Mouse (Mus musculus) left cerebral cortex, postnatal 25 days (tissue): ENCODE data around the gene Phf13. TPM values are rescaled to one million over a fixed set of nuclear protein-coding genes. Genes with fewer than 3 reads are reported as not detected.

Experiments
- DNase-seq, 2 experiments: peaks; one replicate each; pipeline ENCODE4 v3.0.0; 2022; ENCODE audit warnings: low spot score in 2 of 2, mixed read lengths in 1 of 2
- intact Hi-C: fragments of 180-260 bp; cut with DNase I; formaldehyde crosslinking; loops from one replicate; pipeline ENCODE4 v1.15.1; 2025
- total RNA-seq, 2 experiments: library from RNA; stranded (reverse); gene quantifications; 2 replicates each; pipeline ENCODE4 v1.2.3; 2021

Phf13 gene
- total RNA-seq, 2 experiments from 2014 or later: 13.1 to 13.9 TPM

DNA sequence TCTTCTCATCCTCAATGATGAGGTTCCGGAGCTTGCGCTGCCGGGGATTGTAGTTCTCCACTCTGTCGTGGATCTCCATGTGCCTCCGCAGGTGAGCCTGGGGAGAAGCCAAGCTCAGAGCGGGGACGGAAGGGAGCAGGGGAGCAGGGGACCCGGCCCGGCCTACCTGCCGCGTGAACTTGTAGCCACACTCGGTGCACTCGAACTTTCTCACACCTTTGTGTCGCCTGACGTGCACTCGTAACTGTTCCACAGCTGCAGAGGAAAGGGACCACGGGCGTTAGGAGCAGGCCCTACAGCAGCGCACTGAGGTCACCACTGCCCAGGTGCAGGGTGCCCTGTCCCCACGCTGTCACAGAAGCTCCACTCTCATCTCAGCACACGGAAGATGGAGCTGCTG is 24.0 kb upstream of the Phf13 start:
- intact Hi-C loops: no loop called here
- DNase-seq: no peak

DNA sequence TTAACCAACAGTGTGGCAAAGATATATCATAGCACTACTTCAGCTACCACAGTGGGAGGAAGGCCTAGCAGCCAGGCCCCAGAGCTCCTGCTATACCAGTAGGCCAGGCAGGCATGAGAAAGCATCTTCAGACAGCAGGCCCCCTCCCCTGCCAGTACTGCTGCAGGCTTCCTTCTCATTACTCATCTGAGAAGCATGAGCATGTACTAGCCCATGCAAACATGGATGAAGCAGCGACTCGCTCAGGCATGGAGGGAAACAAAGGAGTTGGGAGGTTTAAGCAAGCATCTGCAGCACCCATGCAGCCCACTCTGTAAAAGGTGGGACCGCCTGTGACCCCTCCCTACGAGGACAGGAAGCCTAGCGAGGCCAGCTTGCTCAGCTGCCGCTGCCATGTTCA is 23.0 kb upstream of the Phf13 start:
- intact Hi-C loops: no loop called here
- no peak for DNase-seq

GRCm38 (mm10) chr4:152013036-152013813 is 17.2 kb upstream of the Phf13 start:
- intact Hi-C loops: no loop called here
- DNase-seq: no peak

GRCm38 (mm10) chr4:152012109-152012508 is 16.1 kb upstream of the Phf13 start:
- no peak for DNase-seq
- intact Hi-C loops: no loop called here

DNA sequence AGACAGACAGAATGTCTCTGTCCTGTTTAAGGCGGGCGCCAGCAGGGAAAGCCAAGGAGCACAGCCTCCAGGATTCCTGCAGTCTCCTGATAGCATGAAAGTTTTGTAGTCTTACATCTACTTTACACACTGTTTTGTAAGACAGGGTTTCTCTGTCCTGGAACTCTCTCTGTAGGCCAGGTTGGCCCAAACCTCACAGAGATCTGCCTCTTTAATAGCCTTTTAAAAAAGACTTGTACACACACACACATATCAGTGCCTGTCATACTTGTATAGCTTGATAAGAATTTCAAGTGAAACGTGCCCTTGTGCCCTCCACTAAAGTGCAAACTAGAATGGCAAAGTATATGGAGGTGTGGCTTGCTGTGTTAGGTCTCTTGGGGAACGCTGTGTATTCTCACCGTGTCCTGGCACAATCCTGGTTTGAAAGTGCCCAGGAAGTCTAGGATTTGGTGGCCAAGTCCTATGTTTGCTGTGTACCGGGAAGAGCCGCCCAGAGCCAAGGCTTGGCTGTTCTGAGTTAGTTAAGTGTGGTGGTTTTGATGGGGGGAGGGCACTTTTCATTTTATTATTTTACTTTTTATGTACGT is 15.2 kb upstream of the Phf13 start:
- intact Hi-C loops: loop anchor here (2.0 kb wide), 1 partner anchor 22 kb away; the partner anchor contains the start of gene Thap3
- DNase-seq: no peak

- intact Hi-C loops: loop anchor here (2.0 kb wide), 1 partner anchor 22 kb away; the partner anchor contains the start of gene Thap3
- no peak for DNase-seq
Observed at GRCm38 (mm10) chr4:152010707-152011134, 14.7 kb upstream of the Phf13 start.

- peak in 1 of 2 experiments; percentile 47 for DNase-seq
- intact Hi-C loops: loop anchor here (2.0 kb wide), 1 partner anchor 21 kb away; the partner anchor contains the start of gene Thap3
Observed at GRCm38 (mm10) chr4:152010091-152010706, 14.1 kb upstream of the Phf13 start.

- intact Hi-C loops: loop anchor here (2.0 kb wide), 2 partner anchors 17 to 21 kb away; partner anchors contain the start of genes Thap3 and Zbtb48
- DNase-seq: peak; percentile 88 to 89
Observed at GRCm38 (mm10) chr4:152009076-152010051, 13.3 kb upstream of the Phf13 start.

DNA sequence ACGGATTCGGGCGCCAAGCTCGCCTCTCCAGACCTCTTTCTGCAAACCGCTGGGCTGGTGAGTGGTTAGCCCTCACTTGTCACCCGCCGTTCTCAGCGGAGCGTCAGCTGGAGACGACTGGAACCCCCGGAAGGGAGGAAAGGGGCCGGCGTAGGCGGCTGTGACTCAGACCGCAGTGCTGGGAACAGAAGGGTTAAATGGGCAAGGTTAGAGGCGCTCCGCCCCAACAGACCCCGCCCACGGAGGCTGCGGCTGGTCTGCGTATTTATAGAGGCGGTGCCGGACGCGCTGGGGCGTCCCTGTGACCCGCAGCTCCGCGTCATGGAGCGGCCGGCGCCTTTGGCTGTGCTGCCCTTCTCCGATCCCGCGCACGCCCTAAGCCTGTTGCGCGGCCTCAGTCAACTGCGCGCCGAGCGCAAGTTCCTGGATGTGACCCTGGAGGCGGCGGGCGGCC is 12.6 kb upstream of the Phf13 start, which contains the start of gene Klhl21:
Klhl21 (plus strand) TSS at position 182 of the 454 bp plus-strand sequence.
- peak; percentile 94 to 95 for DNase-seq
- intact Hi-C loops: loop anchor here (1.0 to 2.0 kb wide), 3 partner anchors 12 to 80 kb away; partner anchors contain the start of genes Phf13 and Zbtb48

GRCm38 (mm10) chr4:152008148-152008500 is 12.1 kb upstream of the Phf13 start:
- intact Hi-C loops: loop anchor here (1.0 to 2.0 kb wide), 3 partner anchors 12 to 80 kb away; partner anchors contain the start of genes Phf13 and Zbtb48

DNA sequence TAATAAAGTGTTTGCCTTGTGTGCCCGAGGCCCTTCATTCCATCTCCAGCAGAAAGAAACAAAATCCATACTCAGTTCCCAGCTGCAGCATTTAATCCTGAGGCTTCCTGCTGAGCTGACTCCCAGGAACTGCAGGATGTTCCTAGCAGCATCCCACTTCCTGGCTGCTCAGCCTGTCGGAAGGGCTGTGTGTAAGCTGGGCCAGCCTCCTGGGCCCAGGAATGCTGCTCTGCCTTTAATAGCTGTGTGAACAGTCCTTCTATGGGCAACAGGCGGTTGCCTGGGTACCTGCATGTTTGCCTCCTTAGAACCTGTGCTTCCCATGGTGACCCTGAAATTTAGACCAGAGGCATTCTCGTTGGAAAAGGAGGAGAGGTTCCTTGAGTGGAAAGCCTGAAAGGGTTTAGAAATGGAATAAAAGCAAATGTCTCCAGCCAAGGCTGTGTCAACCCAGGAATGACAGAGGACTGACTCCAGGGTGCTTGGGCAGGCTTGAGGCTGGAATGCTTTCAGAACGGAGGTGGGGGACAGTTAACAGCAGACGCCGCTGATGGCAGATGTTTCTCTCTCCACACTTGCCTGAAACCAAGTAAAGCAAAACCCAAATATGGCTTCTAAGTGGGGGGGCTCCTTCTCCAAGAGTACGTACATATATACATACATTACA is 11.6 kb upstream of the Phf13 start:
- intact Hi-C loops: loop anchor here (1.0 to 2.0 kb wide), 3 partner anchors 11 to 81 kb away; partner anchors contain the start of genes Phf13 and Zbtb48
- peak; percentile 30 to 62 for DNase-seq

More at GRCm38 (mm10) chr4:152008148-152008500, 12.1 kb upstream of the Phf13 start:
- no peak for DNase-seq

DNA sequence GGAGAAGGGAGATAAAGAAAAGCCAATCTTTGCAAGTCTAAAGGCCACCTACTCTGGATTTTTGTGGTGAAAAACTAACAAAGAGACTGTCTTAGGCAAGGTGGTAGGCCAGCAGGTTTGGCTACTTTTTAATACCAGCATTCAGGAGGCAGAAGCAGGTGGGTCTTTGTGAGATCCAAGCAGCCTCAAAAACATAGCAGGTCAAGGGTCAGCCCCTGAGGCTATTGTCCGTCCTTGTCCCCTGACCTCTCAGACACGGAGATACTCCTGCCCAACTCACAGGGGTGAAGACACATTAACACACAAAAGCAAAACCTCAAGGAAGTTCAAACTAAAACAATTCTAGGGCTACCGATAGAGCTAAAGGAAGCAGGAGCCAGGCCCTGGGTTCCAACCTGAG is 10.8 kb upstream of the Phf13 start:
- DNase-seq: no peak
- intact Hi-C loops: no loop called here

DNA sequence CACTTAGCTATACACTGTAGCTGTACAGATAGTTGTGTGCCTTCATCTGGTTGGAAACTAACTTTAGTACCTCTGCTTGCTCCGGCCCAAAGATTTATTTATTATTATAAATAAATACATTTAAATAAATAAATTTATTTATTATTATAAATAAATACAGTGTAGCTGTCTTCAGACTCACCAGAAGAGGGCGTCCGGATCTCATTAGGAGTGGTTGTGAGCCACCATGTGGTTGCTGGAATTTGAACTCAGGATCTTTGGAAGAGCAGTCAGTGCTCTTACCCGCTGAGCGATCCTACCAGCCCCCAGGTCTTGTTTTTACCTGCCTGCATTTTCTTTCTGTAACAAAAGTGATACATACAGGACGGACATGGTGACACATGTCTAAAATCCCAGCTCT is 10.1 kb upstream of the Phf13 start:
- DNase-seq: no peak
- intact Hi-C loops: no loop called here

- intact Hi-C loops: no loop called here
- DNase-seq: no peak
Observed at GRCm38 (mm10) chr4:152002063-152002462, 6.0 kb upstream of the Phf13 start.

DNA sequence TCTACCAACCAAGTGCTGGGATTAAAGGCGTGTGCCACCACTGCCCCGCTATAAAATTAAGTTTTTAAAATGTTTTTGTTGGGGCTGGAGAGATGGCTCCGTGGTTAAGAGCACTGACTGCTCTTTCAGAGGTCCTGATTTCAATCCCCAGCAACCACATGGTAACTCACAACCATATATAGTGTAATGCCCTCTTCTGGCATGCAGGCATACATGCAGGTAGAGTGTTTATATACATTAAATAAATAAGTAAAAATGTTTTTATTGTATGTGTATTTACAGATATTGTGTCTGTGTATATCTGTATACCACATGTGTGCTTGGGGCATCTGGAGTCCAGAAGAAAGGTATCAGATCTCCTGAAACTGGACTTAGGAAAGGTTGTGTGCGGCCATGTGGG is 5.3 kb upstream of the Phf13 start:
- no peak for DNase-seq
- intact Hi-C loops: no loop called here

DNA sequence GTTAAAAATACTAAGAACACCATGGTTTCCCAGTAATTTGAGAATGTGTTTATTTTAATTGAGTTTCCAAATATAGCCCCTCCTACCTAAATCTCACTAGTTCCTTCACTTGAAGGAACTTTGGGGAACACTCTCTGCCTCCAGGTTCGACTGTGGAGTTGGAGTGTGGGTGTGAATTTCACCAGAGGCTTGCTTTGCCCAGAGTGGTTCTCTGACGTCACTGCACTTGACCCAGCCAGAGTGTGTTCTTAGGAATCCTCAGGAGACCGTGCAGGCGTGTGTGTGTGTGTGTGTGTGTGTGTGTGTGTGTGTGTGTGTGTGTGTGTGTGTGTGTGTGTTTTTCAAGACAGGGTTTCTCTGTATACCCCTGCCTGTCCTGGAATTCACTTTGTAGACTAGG is 4.8 kb upstream of the Phf13 start:
- peak in 1 of 2 experiments; percentile 66 for DNase-seq
- intact Hi-C loops: no loop called here

DNA sequence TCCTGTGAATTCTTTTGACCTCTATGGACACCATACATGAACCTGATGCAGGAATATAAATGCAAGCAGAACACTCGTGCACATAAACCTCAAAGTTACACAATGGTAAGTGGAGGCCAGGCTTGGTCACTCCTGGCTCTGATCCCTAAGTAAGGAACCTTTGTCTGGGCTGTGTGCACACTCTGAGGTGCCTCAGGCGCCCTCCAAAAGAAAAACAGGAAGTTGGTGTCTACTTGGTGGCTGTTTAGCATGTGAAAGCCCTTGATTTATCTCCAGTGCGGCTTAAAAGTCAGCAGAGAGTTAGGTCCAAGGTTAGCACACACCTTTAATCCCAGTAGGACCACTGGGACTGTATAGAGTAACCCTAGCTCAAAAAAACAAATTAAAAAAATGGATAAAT is 3.4 kb upstream of the Phf13 start:
- intact Hi-C loops: no loop called here
- no peak for DNase-seq

GRCm38 (mm10) chr4:151997701-151998100 is 1.6 kb upstream of the Phf13 start:
- intact Hi-C loops: no loop called here
- no peak for DNase-seq

DNA sequence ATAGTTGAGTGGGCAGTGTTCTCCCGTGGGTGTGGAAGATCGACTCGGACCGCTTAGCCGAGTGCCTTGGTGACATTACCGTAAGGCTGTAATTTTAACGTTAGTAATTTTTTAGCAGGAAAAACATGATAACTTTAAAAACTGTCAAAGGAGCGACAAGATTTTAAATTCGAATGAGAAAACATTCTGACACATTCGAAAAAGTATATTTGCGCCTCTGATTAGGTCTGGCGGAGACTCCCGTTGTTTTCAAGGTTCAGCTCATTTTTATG is 829 bp upstream of the Phf13 start:
- intact Hi-C loops: loop anchor here (1.0 kb wide), 1 partner anchor 11 kb away; the partner anchor contains the start of gene Klhl21
- no peak for DNase-seq
